In genomic region chr1:74030285-74030684, GRCm38 (mm10) we compare ENCODE assay signal across 9 mouse cellular contexts.
A peak's percentile ranks its signal among the peaks of the same experiment; 100 is the strongest.
DNase-seq lines count a peak whose midpoint lies in the region; TF ChIP-seq lines count a peak whose summit lies in the region.
"Had no signal": no experiment of that assay in that cellular context is flagged by ENCODE, and none has a peak within 500 bp of the region (broad histone marks: within the 10 kb centered on the region; RNA-seq: fewer than 3 reads in every experiment).

No protein-coding gene starts in this region.

- no peaks in the 10 kb centered on the region for H3K9me3 ChIP-seq in limb, embryonic 10.5 days (replicated peaks)

- peak overlapping the region; percentile 19 for H3K9ac ChIP-seq in heart, adult 2 months (ENCODE audit: low read depth, low read length)

- peaks cover 36% of the 10 kb centered on the region for H3K36me3 ChIP-seq in heart, adult 2 months (ENCODE audit: control insufficient read depth, insufficient read depth, low read length)
- no peaks in the 10 kb centered on the region; the same call in 1 of the 2 replicates for H3K36me3 ChIP-seq in kidney, adult 2 months (ENCODE audit: control insufficient read depth, insufficient read depth, low read length)
- peaks cover 3% of the 10 kb centered on the region; the same call in 1 of the 2 replicates for H3K36me3 ChIP-seq in limb, embryonic 10.5 days

- H3K27ac ChIP-seq in heart, adult 2 months: peak overlapping the region; percentile 96
- H3K27ac ChIP-seq in kidney, adult 2 months (ENCODE audit: insufficient read depth, low read depth, low read length): peak overlapping the region; percentile 96
- peak overlapping the region; percentile 95 for H3K27ac ChIP-seq in brown adipose tissue, adult 24 weeks (replicated peaks; ENCODE audit: low read depth, low read length)
- peak overlapping the region; percentile 83 for H3K27ac ChIP-seq in limb, embryonic 10.5 days

- WGBS in heart, adult 2 months: 32% methylated on average over 1 of the region's 1 CpGs
- WGBS in kidney, adult 2 months: 31% methylated on average over 1 of the region's 1 CpGs
- WGBS in limb, embryonic 10.5 days: 88% methylated on average over 1 of the region's 1 CpGs

- intact Hi-C loops in heart, adult 2 months (cut with DNase I): loop anchor here (2.0 kb wide), 1 partner anchor 63 kb away; no protein-coding TSS in a partner anchor
- intact Hi-C loops in heart, postnatal 10 days (cut with DNase I): no loop called here

- H3K27me3 ChIP-seq in heart, adult 2 months (ENCODE audit: control insufficient read depth, insufficient read depth, low read length): no peaks in the 10 kb centered on the region
- H3K27me3 ChIP-seq in kidney, adult 2 months (replicated peaks; ENCODE audit: control insufficient read depth, insufficient read depth, low read length): no peaks in the 10 kb centered on the region
- no peaks in the 10 kb centered on the region for H3K27me3 ChIP-seq in limb, embryonic 10.5 days (ENCODE audit: low read depth, poor library complexity, severe bottlenecking)

- peaks cover 7% of the 10 kb centered on the region for H3K79me2 ChIP-seq in heart, adult 2 months (replicated peaks; ENCODE audit: control insufficient read depth, insufficient read depth, low read length)

- no peak for TF ChIP-seq CTCF in heart, adult 2 months (IDR thresholded peaks at IDR 0.05)
- TF ChIP-seq CTCF in kidney, adult 2 months (conservative IDR thresholded peaks at IDR 0.05; ENCODE audit: insufficient read depth, insufficient read length, low read depth, low read length): no peak

- peak overlapping the region; percentile 21; the same call in 1 of the 2 replicates for H3K4me3 ChIP-seq in heart, adult 2 months
- H3K4me3 ChIP-seq in kidney, adult 2 months (ENCODE audit: insufficient read depth, low read depth, low read length): peak overlapping the region; percentile 31; the same call in 1 of the 2 replicates
- H3K4me3 ChIP-seq in brown adipose tissue, adult 24 weeks (ENCODE audit: insufficient read depth, low read depth, low read length): peak overlapping the region; percentile 38
- peak overlapping the region; percentile 20; the same call in 1 of the 2 replicates for H3K4me3 ChIP-seq in limb, embryonic 10.5 days

- TF ChIP-seq POLR2A in heart, adult 2 months (IDR thresholded peaks at IDR 0.05; ENCODE audit: insufficient read depth, low read depth, low read length): no peak
- TF ChIP-seq POLR2A in kidney, adult 2 months (IDR thresholded peaks at IDR 0.05; ENCODE audit: low read depth, low read length): no peak

- TF ChIP-seq EP300 in heart, adult 2 months (IDR thresholded peaks at IDR 0.05; ENCODE audit: insufficient read depth, low read depth, low read length): no peak

- peaks cover 75% of the 10 kb centered on the region for H3K4me1 ChIP-seq in heart, adult 2 months (ENCODE audit: control insufficient read depth, insufficient read depth, low read length)
- peaks cover 73% of the 10 kb centered on the region for H3K4me1 ChIP-seq in kidney, adult 2 months (ENCODE audit: control insufficient read depth, insufficient read depth, low read length)
- peaks cover 68% of the 10 kb centered on the region for H3K4me1 ChIP-seq in brown adipose tissue, adult 24 weeks (ENCODE audit: control insufficient read depth, insufficient read depth, insufficient read length, low read length)
- H3K4me1 ChIP-seq in limb, embryonic 10.5 days: peaks cover 100% of the 10 kb centered on the region

- no peak for DNase-seq in heart, adult 2 months
- no peak for DNase-seq in heart, postnatal 10 days
- DNase-seq in kidney, adult 2 months: peak; percentile 53
- no peak for DNase-seq in kidney, adult 8-10 months
- DNase-seq in limb, embryonic 10.5 days (ENCODE audit: low spot score): no peak
- no peak for DNase-seq in adipocyte (ENCODE audit: low spot score)
- DNase-seq in layer of hippocampus, adult 9-11 months: no peak
- DNase-seq: B cell, adult 2 months had no signal
